Mouse (Mus musculus) kidney, embryonic 15.5 days (tissue): Measurements from ENCODE around the gene Nelfcd. TPM values are rescaled to one million over a fixed set of nuclear protein-coding genes. Genes with fewer than 3 reads are reported as not detected.

Experiments
- ATAC-seq: fragments of 200-750 bp; cut with Nextera tagmentation; replicated peaks from 2 replicates; pipeline ENCODE4 v1.8.0; 2017; ENCODE audit warnings: moderate TSS enrichment; ENCODE audit not compliant: low FRiP score
- H3K27ac ChIP-seq: fragments of 300-500 bp; sonication (generic); 2 replicates; pipeline ENCODE4 v1.5.1; 2015; ENCODE audit warnings: mild to moderate bottlenecking, inconsistent platforms
- H3K27me3 ChIP-seq: fragments of 300-500 bp; sonication (generic); 2 replicates; pipeline ENCODE4 v1.6.1; 2015; ENCODE audit warnings: inconsistent platforms
- H3K36me3 ChIP-seq: fragments of 300-500 bp; sonication (generic); 2 replicates; pipeline ENCODE4 v1.6.1; 2015; ENCODE audit warnings: inconsistent platforms
- H3K4me1 ChIP-seq: fragments of 300-500 bp; sonication (generic); 2 replicates; pipeline ENCODE4 v1.6.1; 2015; ENCODE audit warnings: inconsistent platforms
- H3K4me2 ChIP-seq: fragments of 300-500 bp; sonication (generic); 2 replicates; pipeline ENCODE4 v1.6.1; 2015; ENCODE audit warnings: moderate library complexity, mild to moderate bottlenecking, inconsistent platforms
- H3K4me3 ChIP-seq: fragments of 300-500 bp; sonication (generic); replicated peaks from 2 replicates; pipeline ENCODE4 v1.5.1; 2015; ENCODE audit warnings: mild to moderate bottlenecking, inconsistent platforms
- H3K9ac ChIP-seq: fragments of 300-500 bp; sonication (generic); 2 replicates; pipeline ENCODE4 v1.6.1; 2015; ENCODE audit warnings: mild to moderate bottlenecking, inconsistent platforms
- H3K9me3 ChIP-seq: fragments of 300-500 bp; sonication (generic); replicated peaks from 2 replicates; pipeline ENCODE4 v1.6.1; 2016; ENCODE audit warnings: inconsistent platforms
- WGBS: fragments of 180-500 bp; shearing (Covaris S2); methylation state at CpG from one replicate; pipeline ENCODE4 v1.1.7; 2015; ENCODE audit warnings: mixed read lengths; 5-methylcytosine and 5-hydroxymethylcytosine counted together
- polyA plus RNA-seq: library from polyadenylated mRNA; unstranded; fragments of >200 nt; fragmentation: Nextera tagmentation; extraction: Ambion mirVana; gene quantifications from 2 replicates; pipeline ENCODE4 v1.2.1, GENCODE M21; 2015

The Nelfcd gene
- polyA plus RNA-seq, 1 experiment from 2014 or later = 130 TPM

DNA sequence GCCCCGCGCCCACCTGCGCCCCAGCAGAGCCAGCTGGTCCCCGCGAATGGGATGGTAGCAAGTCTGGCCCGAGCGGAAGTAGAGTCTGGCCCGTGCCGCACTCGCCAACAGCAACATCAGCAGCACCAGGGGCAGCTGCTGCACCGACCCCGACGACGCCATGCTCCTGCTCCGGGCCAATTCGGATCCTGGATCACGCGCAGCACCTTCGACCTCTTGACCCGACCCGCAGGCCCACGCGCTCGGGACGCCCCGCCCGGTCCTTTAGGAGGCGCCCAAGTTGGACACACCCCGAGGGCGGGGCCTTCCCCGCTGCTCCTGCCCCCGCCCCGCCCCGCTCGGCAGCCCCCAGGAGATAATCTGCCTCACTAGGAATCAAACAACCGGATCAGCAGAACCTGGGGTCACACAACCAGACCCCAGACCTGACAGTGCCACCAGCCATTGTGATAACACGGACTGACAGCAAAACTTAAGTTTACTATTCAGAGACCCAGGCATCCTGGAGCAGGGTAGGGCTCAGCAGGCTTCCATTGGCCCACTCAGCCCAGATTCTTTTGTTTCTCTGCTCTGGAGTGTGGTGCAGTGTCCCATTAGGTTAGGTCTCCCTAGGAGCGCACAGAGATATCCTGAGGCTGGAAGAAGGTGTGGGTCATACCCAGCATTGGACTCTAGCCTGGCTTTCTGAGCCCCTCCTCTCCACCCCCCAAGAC, 23.3 kb downstream of the Nelfcd start, which contains the start of gene Ctsz:
Gene Ctsz (minus strand): TSS at position 303 of the 713 bp plus-strand sequence.
- ATAC-seq = peak; percentile 83
- Histone ChIP-seq H3K4me1 (peaks cover 33% of the 10 kb centered on the region), H3K9ac (peak within 1 kb of the TSS; percentile 50), H3K36me3 (peaks cover 5% of the 10 kb centered on the region; the same call in 1 of the 2 replicates), H3K4me3 (peak within 1 kb of the TSS; percentile 62), H3K27ac (0 out of 2 replicates have a peak within 1 kb of the TSS, but pooled peaks have one; percentile 13), H3K4me2 (peak within 1 kb of the TSS; percentile 83), H3K27me3 (no peaks in the 10 kb centered on the region), H3K9me3 (no peaks in the 10 kb centered on the region)
- WGBS = under 1% methylated on average over 38 of the region's 38 CpGs

DNA sequence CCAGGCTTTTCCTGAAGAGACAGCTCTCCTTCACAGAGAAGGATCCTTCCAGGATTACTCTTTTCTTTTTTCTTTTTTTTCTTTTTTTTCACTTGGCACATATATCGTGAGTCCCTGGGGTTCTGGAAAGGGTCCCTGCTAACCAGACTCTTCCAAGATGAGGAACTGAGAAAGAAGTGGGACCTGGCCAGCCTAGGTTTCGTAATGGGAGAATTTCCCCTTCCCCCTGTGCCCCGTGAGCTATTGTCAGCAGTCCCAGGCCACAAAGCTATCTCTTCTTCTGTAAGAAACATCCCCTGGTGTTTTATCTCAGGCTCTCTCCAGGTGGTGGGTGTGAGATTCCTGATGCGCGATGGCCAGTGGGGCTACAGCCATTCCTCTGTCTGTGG, 23.8 kb downstream of the Nelfcd start:
- Histone ChIP-seq H3K27ac (no peak overlapping the region), H3K36me3 (peaks cover 5% of the 10 kb centered on the region; the same call in 1 of the 2 replicates), H3K9ac (no peak overlapping the region), H3K27me3 (no peaks in the 10 kb centered on the region), H3K4me2 (peak overlapping the region; percentile 83), H3K9me3 (no peaks in the 10 kb centered on the region), H3K4me3 (no peak overlapping the region), H3K4me1 (peaks cover 33% of the 10 kb centered on the region)
- WGBS = 66% methylated on average over 5 of the region's 5 CpGs
- ATAC-seq = no peak

DNA sequence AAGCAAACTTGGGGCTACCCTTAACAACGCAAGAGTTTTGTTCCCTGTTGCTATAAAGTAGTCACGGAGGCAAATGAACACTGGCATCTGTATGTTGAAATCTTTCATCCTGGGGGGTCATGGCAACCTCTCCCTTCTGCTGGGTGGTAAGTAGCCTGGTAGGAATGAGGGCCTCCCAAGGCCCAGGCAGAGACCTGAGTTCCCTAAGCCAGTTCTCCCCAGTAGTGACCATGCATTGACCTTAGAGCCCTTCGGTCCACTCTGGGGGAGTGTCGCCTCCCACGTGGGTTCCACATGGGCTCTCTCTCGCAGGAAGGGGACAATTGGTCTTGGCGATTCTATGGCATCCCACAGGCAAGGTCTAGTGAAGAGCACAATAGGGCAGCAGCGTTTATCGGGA, 24.4 kb downstream of the Nelfcd start:
- Histone ChIP-seq H3K4me2 (no peak overlapping the region), H3K36me3 (peaks cover 5% of the 10 kb centered on the region; the same call in 1 of the 2 replicates), H3K9ac (no peak overlapping the region), H3K4me3 (no peak overlapping the region), H3K27ac (no peak overlapping the region), H3K9me3 (no peaks in the 10 kb centered on the region), H3K4me1 (peaks cover 33% of the 10 kb centered on the region), H3K27me3 (no peaks in the 10 kb centered on the region)
- 85% methylated on average over 9 of the region's 9 CpGs for WGBS
- ATAC-seq = no peak

DNA sequence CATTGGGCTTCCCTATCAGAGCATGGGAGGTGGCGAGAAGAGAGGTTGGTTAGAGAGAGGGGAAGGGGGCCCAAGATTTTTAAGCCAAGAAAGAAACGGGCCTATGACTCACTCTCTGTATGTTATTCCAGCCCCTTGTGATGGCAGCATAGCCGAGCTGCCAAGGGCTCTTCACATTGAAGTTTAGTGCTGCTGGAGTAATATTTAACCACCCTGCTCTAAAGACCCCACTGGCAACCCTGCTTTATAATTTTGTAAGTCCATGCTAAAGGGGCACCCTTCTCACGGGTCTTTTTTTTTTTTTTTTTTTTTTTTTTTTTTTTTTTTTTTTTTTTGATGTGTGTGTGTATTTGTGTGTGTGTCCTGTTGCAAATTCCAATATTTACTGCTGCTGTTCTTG, 26.3 kb downstream of the Nelfcd start:
- Histone ChIP-seq H3K4me3 (no peak overlapping the region), H3K4me1 (peaks cover 40% of the 10 kb centered on the region), H3K4me2 (no peak overlapping the region), H3K27ac (no peak overlapping the region), H3K27me3 (no peaks in the 10 kb centered on the region), H3K36me3 (no peaks in the 10 kb centered on the region), H3K9me3 (no peaks in the 10 kb centered on the region), H3K9ac (no peak overlapping the region)
- 63% methylated on average over 4 of the region's 4 CpGs for WGBS
- ATAC-seq = no peak

DNA sequence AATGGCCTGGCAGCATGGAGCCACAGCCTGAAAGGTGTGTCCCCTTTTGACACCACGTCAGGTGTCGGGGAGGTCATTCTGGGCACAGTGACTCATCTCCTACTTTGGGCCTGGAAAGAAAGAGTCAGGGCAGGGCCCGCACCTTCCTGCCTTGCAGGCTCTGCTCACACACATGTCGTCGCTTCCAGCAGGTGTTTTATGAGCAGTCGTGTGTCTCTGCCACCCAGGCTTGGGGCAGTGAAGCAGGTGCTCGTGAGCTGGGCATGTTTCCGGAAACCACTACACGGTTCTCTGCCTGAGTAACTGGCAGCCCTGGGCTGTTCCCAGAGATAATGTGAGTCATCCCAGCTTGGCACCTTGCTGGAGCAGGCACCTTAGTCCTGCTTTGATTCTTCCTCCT, 26.9 kb downstream of the Nelfcd start:
- Histone ChIP-seq H3K36me3 (no peaks in the 10 kb centered on the region), H3K27ac (no peak overlapping the region), H3K9ac (no peak overlapping the region), H3K4me2 (no peak overlapping the region), H3K27me3 (no peaks in the 10 kb centered on the region), H3K4me1 (peaks cover 38% of the 10 kb centered on the region), H3K9me3 (no peaks in the 10 kb centered on the region), H3K4me3 (no peak overlapping the region)
- WGBS = 57% methylated on average over 9 of the region's 9 CpGs
- ATAC-seq = no peak

DNA sequence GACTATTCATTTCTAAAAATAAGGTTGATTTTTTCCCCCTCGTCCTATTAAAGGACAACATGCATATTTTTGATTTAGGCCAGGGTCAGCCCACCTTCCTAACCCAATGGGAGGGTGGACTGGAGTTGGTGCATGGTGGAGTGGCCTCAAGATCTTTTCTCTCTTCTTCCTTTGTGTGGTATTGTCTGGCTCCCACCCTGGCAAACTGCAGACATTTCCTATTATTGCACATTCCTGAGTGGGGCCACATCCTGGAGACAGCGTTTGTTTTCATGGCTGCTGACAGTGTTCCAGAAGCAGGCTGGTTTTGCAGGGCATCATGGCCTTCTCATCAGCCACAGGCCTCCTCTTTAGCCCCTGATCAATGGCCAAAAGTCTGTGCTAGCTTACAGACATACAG, 27.4 kb downstream of the Nelfcd start:
- no peak overlapping the region for H3K4me2 ChIP-seq
- H3K9me3 ChIP-seq = no peaks in the 10 kb centered on the region
- WGBS = 59% methylated on average over 2 of the region's 2 CpGs
- H3K27me3 ChIP-seq = no peaks in the 10 kb centered on the region
- peaks cover 32% of the 10 kb centered on the region for H3K4me1 ChIP-seq
- no peaks in the 10 kb centered on the region for H3K36me3 ChIP-seq
- no peak for ATAC-seq
- no peak overlapping the region for H3K9ac ChIP-seq
- H3K4me3 ChIP-seq = no peak overlapping the region
- H3K27ac ChIP-seq = no peak overlapping the region

DNA sequence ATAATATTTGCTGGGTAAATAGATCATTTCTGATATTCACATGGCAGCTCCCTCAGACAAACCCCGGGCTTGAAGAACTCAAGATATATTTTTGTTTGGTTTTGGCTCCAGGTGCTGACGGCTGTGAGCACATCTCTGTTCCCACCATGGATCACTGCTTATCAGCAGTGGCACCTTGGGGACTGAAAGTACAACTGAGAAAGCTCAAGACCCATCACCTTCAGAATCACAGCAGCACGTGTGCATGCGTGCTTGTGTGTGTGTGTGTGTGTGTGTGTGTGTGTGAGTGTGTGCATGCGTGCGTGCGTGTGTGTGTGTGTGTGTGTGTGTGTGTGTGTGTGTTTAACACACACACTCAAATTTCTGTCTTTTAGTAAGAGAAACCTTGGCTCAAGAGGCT, 28.8 kb downstream of the Nelfcd start:
- Histone ChIP-seq H3K27ac (no peak overlapping the region), H3K4me1 (peaks cover 19% of the 10 kb centered on the region), H3K36me3 (no peaks in the 10 kb centered on the region), H3K9me3 (no peaks in the 10 kb centered on the region), H3K4me3 (no peak overlapping the region), H3K4me2 (no peak overlapping the region), H3K27me3 (no peaks in the 10 kb centered on the region), H3K9ac (no peak overlapping the region)
- WGBS = 87% methylated on average over 7 of the region's 7 CpGs
- ATAC-seq = no peak

DNA sequence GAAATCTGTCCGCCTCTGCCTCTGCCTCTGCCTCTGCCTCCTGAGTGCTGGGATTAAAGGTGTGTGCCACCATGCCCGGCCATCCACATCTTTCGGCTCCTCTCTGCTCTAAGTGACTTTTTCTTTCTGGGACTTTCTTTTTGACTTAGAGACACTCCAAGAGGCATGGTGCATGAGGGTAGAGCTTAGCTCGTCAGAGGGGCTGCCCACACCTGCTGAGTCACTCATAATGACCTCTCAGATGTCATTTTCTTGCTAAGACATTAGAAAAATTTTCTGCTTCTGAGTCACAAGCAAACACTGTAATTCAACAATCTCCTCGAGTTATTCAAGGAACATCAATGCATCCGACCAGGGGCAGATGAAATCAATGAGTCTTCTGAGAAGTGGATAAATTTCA, 29.4 kb downstream of the Nelfcd start:
- Histone ChIP-seq H3K27me3 (no peaks in the 10 kb centered on the region), H3K4me3 (no peak overlapping the region), H3K36me3 (no peaks in the 10 kb centered on the region), H3K27ac (no peak overlapping the region), H3K4me1 (peaks cover 17% of the 10 kb centered on the region), H3K4me2 (no peak overlapping the region), H3K9me3 (no peaks in the 10 kb centered on the region), H3K9ac (no peak overlapping the region)
- ATAC-seq = no peak
- 83% methylated on average over 6 of the region's 6 CpGs for WGBS

DNA sequence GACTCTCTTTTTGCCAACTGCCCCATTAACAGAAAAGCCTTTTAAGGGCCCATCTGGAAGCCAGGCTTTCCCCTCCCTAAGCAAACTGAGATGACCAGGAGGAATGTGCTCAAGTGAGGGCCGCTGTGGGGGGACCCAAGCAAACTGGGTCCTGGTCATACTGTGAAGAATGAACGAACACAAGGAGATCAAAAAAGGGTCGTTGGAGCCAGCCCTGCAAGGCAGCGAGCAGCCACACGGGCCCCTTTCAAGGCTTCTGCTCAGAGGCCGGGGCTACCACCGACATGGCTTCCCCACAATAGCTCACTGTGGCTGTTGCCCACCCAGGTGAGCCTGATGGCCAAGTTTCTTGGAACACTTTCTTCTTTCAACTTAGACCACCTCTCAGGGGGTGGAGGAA, 30.9 kb downstream of the Nelfcd start:
- H3K4me1 ChIP-seq = peaks cover 17% of the 10 kb centered on the region
- H3K27ac ChIP-seq = no peak overlapping the region
- no peaks in the 10 kb centered on the region for H3K36me3 ChIP-seq
- H3K4me2 ChIP-seq = no peak overlapping the region
- no peak overlapping the region for H3K4me3 ChIP-seq
- WGBS = 45% methylated on average over 7 of the region's 7 CpGs
- ATAC-seq = no peak; the same call in 1 of the 2 replicates
- H3K9me3 ChIP-seq = no peaks in the 10 kb centered on the region
- no peak overlapping the region for H3K9ac ChIP-seq
- no peaks in the 10 kb centered on the region for H3K27me3 ChIP-seq

DNA sequence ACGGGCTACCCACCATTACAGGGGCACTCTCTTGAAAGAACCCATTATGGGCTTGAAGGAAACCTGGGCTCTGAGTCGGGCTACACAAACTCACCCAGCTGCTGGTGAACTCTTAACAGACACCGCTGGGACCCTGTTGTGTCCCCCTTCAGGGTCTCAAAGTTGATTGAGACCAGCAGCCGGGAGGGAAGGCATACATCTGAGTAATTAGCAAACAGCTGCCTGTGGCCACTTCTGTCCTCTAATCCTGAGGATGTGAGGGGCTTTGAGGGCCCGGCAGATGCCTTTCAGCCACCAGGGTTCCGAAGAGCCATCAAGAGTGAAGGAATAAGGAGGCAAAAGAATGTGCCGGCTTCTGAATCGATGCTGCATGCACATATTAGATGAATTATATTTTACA, 31.3 kb downstream of the Nelfcd start:
- no peak for ATAC-seq
- peaks cover 17% of the 10 kb centered on the region for H3K4me1 ChIP-seq
- H3K9me3 ChIP-seq = no peaks in the 10 kb centered on the region
- no peak overlapping the region for H3K9ac ChIP-seq
- H3K4me2 ChIP-seq = no peak overlapping the region
- no peaks in the 10 kb centered on the region for H3K36me3 ChIP-seq
- no peak overlapping the region for H3K4me3 ChIP-seq
- no peak overlapping the region for H3K27ac ChIP-seq
- no peaks in the 10 kb centered on the region for H3K27me3 ChIP-seq
- 69% methylated on average over 8 of the region's 8 CpGs for WGBS

DNA sequence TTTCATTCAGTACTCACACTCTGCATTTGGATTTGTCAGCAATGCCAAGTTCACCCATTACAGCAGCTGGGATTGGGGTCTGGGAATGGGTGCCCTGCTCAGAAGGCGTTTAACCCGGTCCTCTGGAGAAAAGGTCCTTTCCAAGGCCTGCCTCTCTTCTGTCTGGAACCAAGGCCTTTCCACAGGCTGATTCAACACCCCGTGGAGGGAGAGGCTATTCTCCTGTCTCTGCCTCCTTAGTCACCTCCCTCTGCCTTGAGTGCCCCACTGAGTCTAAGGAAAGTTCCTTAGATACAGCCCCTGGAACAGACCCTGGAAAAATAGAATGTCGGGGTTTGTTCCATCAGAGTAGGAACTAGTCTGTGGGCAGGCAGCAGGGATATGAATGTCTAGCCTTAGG, 32.8 kb downstream of the Nelfcd start:
- H3K4me1 ChIP-seq = peaks cover 7% of the 10 kb centered on the region; the same call in 1 of the 2 replicates
- no peaks in the 10 kb centered on the region for H3K9me3 ChIP-seq
- no peak overlapping the region for H3K27ac ChIP-seq
- WGBS = 87% methylated on average over 4 of the region's 4 CpGs
- H3K4me3 ChIP-seq = no peak overlapping the region
- no peak overlapping the region for H3K4me2 ChIP-seq
- H3K36me3 ChIP-seq = no peaks in the 10 kb centered on the region
- ATAC-seq = no peak
- no peak overlapping the region for H3K9ac ChIP-seq
- H3K27me3 ChIP-seq = no peaks in the 10 kb centered on the region

DNA sequence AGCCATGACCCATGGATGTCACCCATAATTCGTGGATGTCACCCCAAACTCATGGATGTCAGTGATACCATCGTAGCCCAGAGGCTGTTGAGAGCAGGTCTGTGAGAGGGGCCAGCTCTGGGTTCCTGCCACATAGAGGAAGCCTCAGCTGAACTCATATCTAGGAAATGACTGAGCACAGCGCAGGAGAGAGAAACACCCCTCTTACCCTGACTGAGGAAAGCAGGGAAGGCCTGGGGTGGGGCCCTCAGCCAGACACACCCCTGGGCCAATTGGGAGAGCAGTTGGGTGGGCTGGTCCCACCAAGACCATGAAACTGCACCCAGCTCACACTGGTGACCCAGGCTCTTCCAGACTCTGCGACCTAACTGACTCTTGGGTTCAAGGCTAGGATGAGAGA, 34.7 kb downstream of the Nelfcd start, which contains the start of gene Tubb1:
Gene Tubb1 (plus strand): TSS at position 343 of the 400 bp plus-strand sequence.
- Histone ChIP-seq H3K4me2 (no peak within 1 kb of the TSS), H3K9me3 (no peaks in the 10 kb centered on the region), H3K27ac (no peak within 1 kb of the TSS), H3K4me1 (peaks cover 7% of the 10 kb centered on the region; the same call in 1 of the 2 replicates), H3K36me3 (no peaks in the 10 kb centered on the region), H3K27me3 (no peaks in the 10 kb centered on the region), H3K4me3 (no peak within 1 kb of the TSS), H3K9ac (no peak within 1 kb of the TSS)
- no peak for ATAC-seq
- 73% methylated on average over 4 of the region's 4 CpGs for WGBS

DNA sequence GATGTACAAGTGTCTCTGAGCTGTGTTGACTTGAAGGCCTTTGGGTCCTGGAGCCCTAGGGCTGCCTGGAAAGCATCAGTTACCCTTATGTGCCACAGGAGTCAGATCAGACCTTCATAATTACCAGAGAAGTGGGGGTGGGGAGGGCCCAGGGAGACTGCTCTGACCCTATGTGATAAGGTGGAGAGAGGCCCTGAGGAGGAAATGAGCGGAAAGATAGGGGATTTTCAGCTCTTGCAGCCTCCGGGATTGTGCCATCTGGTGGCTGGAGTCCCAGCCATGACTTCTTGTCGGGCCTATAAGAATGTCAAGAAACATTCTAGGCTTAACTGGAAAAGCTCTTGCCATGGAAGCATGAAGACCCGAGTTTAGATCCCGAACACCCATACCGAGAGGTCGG, 38.1 kb downstream of the Nelfcd start:
- H3K4me1 ChIP-seq = no peaks in the 10 kb centered on the region
- H3K4me3 ChIP-seq = no peak overlapping the region
- no peaks in the 10 kb centered on the region for H3K9me3 ChIP-seq
- H3K9ac ChIP-seq = no peak overlapping the region
- peak; percentile 50; the same call in 1 of the 2 replicates for ATAC-seq
- H3K4me2 ChIP-seq = no peak overlapping the region
- 77% methylated on average over 7 of the region's 7 CpGs for WGBS
- H3K27me3 ChIP-seq = no peaks in the 10 kb centered on the region
- no peak overlapping the region for H3K27ac ChIP-seq
- no peaks in the 10 kb centered on the region for H3K36me3 ChIP-seq
